ENCODE assay signal across 18 mouse cellular contexts in the genomic region with DNA sequence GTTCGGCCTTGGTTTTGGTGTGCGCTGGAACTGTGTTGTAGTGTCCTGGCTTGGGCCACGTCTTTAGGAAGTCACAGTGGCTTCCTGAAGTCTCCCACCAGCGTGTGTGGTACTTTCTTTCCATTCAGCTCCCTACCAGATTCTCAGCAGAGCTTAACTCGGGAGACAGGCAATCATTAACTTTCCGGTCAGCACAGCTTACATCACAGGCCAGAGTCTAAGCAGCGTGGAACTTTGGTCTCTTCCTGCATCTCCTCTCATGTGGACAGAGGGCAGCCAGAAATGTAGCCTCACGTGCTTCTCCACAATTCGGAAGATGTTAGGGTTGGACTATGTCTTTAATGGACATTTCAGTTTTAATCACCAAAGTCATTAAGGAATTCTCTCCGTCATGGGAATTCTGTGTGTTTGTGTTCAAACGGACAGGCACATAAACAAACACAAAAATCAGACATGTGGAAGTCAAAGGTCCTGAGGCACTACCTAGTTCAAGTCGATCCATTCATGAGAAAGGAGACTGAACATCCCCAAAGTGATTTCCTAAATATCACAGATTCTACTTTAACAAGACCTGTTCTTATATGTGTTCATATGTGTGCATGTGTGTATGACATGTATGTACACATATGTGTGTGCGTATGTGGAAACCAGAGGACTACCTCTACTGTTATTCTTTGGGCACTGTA. TPM values are rescaled to one million over a fixed set of nuclear protein-coding genes. Genes with fewer than 3 reads are reported as not detected.
DNase-seq lines count a peak whose midpoint lies in the region; ATAC-seq lines count a peak whose summit lies in the region.
"Had no signal": no experiment of that assay in that cellular context is flagged by ENCODE, and none has a peak within 500 bp of the region (broad histone marks: within the 10 kb centered on the region; RNA-seq: fewer than 3 reads in every experiment).

No protein-coding gene starts in this region.

- peaks cover 5% of the 10 kb centered on the region; the same call in 1 of the 2 replicates for H3K36me3 ChIP-seq in liver, embryonic 13.5 days
- H3K36me3 ChIP-seq in stomach, embryonic 16.5 days (ENCODE audit: control insufficient read depth, insufficient read depth, low read length), result peaks cover 5% of the 10 kb centered on the region; the same call in 1 of the 2 replicates
- H3K36me3 ChIP-seq in forebrain, embryonic 11.5 days (ENCODE audit: control insufficient read depth, insufficient read depth, low read length), result no peaks in the 10 kb centered on the region
- H3K36me3 ChIP-seq: forebrain, embryonic 10.5 days; heart, embryonic 15.5 days; hindbrain, embryonic 12.5 days; limb, embryonic 13.5 days; neural tube, embryonic 15.5 days had no signal

- H3K4me2 ChIP-seq in liver, embryonic 13.5 days, result no peak overlapping the region
- H3K4me2 ChIP-seq in stomach, embryonic 16.5 days (ENCODE audit: low read depth, low read length), result no peak overlapping the region
- no peak overlapping the region for H3K4me2 ChIP-seq in forebrain, embryonic 11.5 days (ENCODE audit: low read depth, low read length, severe bottlenecking)
- H3K4me2 ChIP-seq: heart, embryonic 15.5 days; hindbrain, embryonic 12.5 days; limb, embryonic 13.5 days; midbrain, embryonic 11.5 days; neural tube, embryonic 15.5 days had no signal

- ATAC-seq in liver, embryonic 13.5 days (ENCODE audit: low read depth), result peak; percentile 85
- peak; percentile 78 for ATAC-seq in stomach, embryonic 16.5 days (ENCODE audit: insufficient read depth, low FRiP score)
- ATAC-seq in forebrain, embryonic 11.5 days (replicated peaks; ENCODE audit: low FRiP score), result no peak

- no peaks in the 10 kb centered on the region for H3K4me1 ChIP-seq in liver, embryonic 13.5 days (replicated peaks)
- no peaks in the 10 kb centered on the region for H3K4me1 ChIP-seq in stomach, embryonic 16.5 days (ENCODE audit: control insufficient read depth, insufficient read depth, low read length)
- H3K4me1 ChIP-seq in forebrain, embryonic 11.5 days (replicated peaks; ENCODE audit: control insufficient read depth, insufficient read depth, low read length), result no peaks in the 10 kb centered on the region
- H3K4me1 ChIP-seq: forebrain, embryonic 10.5 days; heart, embryonic 15.5 days; hindbrain, embryonic 12.5 days; limb, embryonic 13.5 days; neural tube, embryonic 15.5 days had no signal

- H3K9me3 ChIP-seq in liver, embryonic 13.5 days (replicated peaks), result peaks cover 6% of the 10 kb centered on the region; the same call in 1 of the 2 replicates
- H3K9me3 ChIP-seq in stomach, embryonic 16.5 days (replicated peaks; ENCODE audit: control insufficient read depth, low read length), result peaks cover 8% of the 10 kb centered on the region
- peaks cover 3% of the 10 kb centered on the region; the same call in 1 of the 2 replicates for H3K9me3 ChIP-seq in forebrain, embryonic 11.5 days (ENCODE audit: control insufficient read depth, low read length)
- H3K9me3 ChIP-seq: heart, embryonic 15.5 days; neural tube, embryonic 15.5 days had no signal

- no peak overlapping the region for H3K4me3 ChIP-seq in liver, embryonic 13.5 days (replicated peaks)
- no peak overlapping the region for H3K4me3 ChIP-seq in stomach, embryonic 16.5 days (replicated peaks; ENCODE audit: low read length)
- no peak overlapping the region for H3K4me3 ChIP-seq in forebrain, embryonic 11.5 days (ENCODE audit: low read depth, low read length)
- H3K4me3 ChIP-seq: forebrain, embryonic 10.5 days; heart, embryonic 15.5 days; hindbrain, embryonic 12.5 days; limb, embryonic 13.5 days; neural tube, embryonic 15.5 days had no signal

- no peaks in the 10 kb centered on the region for H3K27me3 ChIP-seq in liver, embryonic 13.5 days
- no peaks in the 10 kb centered on the region for H3K27me3 ChIP-seq in stomach, embryonic 16.5 days (ENCODE audit: control insufficient read depth, insufficient read depth, low read length)
- no peaks in the 10 kb centered on the region for H3K27me3 ChIP-seq in forebrain, embryonic 11.5 days (ENCODE audit: control insufficient read depth, insufficient read depth, low read length)
- H3K27me3 ChIP-seq: heart, embryonic 15.5 days; hindbrain, embryonic 12.5 days; limb, embryonic 13.5 days; neural tube, embryonic 15.5 days had no signal

- DNase-seq in kidney, adult 11 months, result peak; percentile 92
- DNase-seq in kidney, postnatal 10 days, result peak; percentile 68
- DNase-seq in liver, embryonic 13.5 days, result no peak
- no peak for DNase-seq in layer of hippocampus, adult 18-20 months (ENCODE audit: low spot score in 2 of 2)
- no peak for DNase-seq in spleen, postnatal 36 days (ENCODE audit: low spot score in 2 of 2)
- no peak for DNase-seq in gastrocnemius, adult 18-20 months (ENCODE audit: low spot score)
- no peak for DNase-seq in forebrain, embryonic 11.5 days (ENCODE audit: low spot score)
- DNase-seq: adrenal gland, adult 8-10 months; cerebellum, adult 18-20 months; lung, postnatal 14 days; retina, postnatal 1 day had no signal

- peak overlapping the region; percentile 77 for H3K27ac ChIP-seq in liver, embryonic 13.5 days
- H3K27ac ChIP-seq in stomach, embryonic 16.5 days (ENCODE audit: low read length), result peak overlapping the region; percentile 44; the same call in 1 of the 2 replicates
- no peak overlapping the region for H3K27ac ChIP-seq in forebrain, embryonic 11.5 days (ENCODE audit: low read depth, low read length)
- H3K27ac ChIP-seq: forebrain, embryonic 10.5 days; heart, embryonic 15.5 days; hindbrain, embryonic 12.5 days; limb, embryonic 13.5 days; neural tube, embryonic 15.5 days had no signal

- 71% methylated on average over 13 of the region's 13 CpGs for WGBS in liver, embryonic 13.5 days (ENCODE audit: insufficient replicate concordance)
- WGBS in stomach, embryonic 16.5 days, result 61% methylated on average over 13 of the region's 13 CpGs
- WGBS in forebrain, embryonic 11.5 days, result 93% methylated on average over 13 of the region's 13 CpGs

- no peak overlapping the region for H3K9ac ChIP-seq in liver, embryonic 13.5 days
- H3K9ac ChIP-seq in stomach, embryonic 16.5 days (ENCODE audit: low read length), result no peak overlapping the region
- no peak overlapping the region for H3K9ac ChIP-seq in forebrain, embryonic 11.5 days (ENCODE audit: low read length)
- H3K9ac ChIP-seq: heart, embryonic 15.5 days; hindbrain, embryonic 12.5 days; limb, embryonic 13.5 days; neural tube, embryonic 15.5 days had no signal

RNA-seq across cellular contexts. Expression of a gene that starts 35.5 kb away (rescaled TPM):
- 13.9 and 14.6 TPM in 2 replicates for polyA plus RNA-seq in liver, embryonic 13.5 days (2015; fragmentation: Nextera tagmentation; extraction: Ambion mirVana)
- 53.9 and 62.5 TPM in 2 replicates for polyA plus RNA-seq in stomach, embryonic 16.5 days (2015; fragmentation: Nextera tagmentation; extraction: Ambion mirVana)
- 1 to 10 TPM; 2.7 to 2.9 TPM for total RNA-seq in layer of hippocampus, adult 18-20 months (2021)
- total RNA-seq in gastrocnemius, adult 18-20 months (2021), result 10 to 100 TPM; 11.9 to 15.4 TPM
- polyA plus RNA-seq in forebrain, embryonic 11.5 days (2014; fragmentation: Nextera tagmentation; extraction: Ambion mirVana), result 0.76 and 0.94 TPM in 2 replicates

Comparison
In these comparisons a context has a peak if more than half of its experiments do, and no peak if none do; other contexts are left out.
1. DNase-seq: peak in kidney, adult 11 months (single experiment) and kidney, postnatal 10 days (single experiment); none in liver, embryonic 13.5 days (single experiment), layer of hippocampus, adult 18-20 months (0 of 2), spleen, postnatal 36 days (0 of 2), gastrocnemius, adult 18-20 months (single experiment) and forebrain, embryonic 11.5 days (single experiment).